Mouse (Mus musculus): ENCODE results near the gene Gm21981.
"Not testable (repeated sequence)": the region's sequence is repeated elsewhere in the genome, so short reads cannot be mapped to it uniquely, and the experiment has no call there.

The Gm21981 gene

DNA sequence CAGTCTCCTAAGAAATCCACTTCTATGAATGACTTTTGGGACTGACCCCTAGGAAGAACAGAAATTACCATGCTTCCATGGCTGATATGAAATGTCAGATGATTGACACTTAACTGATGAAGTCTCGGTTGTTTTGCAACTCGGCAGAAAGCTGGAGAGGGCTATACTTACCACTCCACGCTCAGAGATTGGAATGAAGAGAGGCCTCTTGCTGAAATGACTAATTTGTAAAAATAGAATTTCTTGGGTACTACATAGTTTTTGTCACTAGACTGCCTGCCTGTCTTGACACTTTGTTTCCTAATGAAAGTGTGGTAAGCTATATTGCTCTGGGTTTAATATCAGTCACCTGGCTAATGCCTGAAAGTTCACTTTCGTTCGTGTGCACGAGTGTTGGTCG is 29.8 kb downstream of the Gm21981 start:
- DNase-seq (ENCODE audit: low read depth, low spot score), result no peak

DNA sequence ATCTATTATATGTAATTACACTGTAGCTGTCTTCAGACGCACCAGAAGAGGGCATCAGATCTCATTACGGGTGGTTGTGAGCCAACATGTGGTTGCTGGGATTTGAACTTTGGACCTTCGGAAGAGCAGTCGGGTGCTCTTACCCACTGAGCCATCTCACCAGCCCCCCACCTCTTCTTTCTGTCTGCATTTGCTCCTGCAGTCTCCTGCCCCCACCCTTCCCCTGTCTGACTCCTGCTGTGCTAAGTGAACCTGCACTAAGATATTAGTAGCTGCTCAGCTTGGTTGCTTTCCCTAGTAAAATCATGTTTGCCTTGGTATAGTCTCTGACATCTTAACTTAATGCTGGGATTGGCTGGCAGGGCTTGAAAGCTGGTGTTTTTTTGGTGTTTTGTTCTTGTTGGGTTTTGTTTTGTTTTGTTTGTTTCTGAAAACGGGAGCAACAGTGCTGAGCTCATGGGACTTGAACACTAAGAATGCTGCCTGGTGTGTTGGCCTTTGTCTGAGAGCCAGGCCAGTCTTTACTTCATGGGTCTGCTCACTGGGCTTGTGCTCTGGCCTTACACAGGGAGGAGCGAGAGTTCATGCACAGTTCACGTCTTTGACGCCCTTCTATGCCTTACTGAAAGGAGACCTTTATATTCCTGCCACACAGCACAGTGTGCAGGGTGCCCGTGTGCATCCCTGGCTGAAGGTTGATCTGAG is 31.1 kb downstream of the Gm21981 start:
- no peak for DNase-seq (ENCODE audit: low read depth, low spot score)

DNA sequence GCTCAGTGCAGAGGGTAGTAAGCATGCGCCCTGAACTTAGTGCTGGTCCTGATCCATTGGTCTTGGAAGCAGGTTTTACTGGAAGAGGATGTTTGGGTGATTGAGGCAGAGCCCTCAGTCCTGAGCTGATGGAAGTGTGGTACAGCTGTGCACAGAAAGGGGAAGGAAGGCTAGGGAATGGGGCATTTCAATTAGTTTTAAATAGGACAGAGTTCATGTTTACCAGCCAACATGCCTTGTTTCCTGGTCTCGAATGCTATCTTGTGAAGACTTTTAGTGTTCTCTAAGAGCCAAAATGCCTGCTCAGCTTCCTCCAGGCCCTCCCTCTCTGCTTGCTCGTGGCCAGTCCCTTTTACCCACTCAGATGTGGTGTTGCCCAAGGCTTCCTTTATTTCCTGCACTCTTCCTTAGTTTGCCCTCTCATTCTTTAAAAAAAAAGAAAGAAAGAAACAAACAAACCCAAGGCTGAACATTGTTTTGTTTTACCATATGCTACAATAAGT is 35.5 kb downstream of the Gm21981 start:
- DNase-seq (ENCODE audit: low read depth, low spot score), result no peak

DNA sequence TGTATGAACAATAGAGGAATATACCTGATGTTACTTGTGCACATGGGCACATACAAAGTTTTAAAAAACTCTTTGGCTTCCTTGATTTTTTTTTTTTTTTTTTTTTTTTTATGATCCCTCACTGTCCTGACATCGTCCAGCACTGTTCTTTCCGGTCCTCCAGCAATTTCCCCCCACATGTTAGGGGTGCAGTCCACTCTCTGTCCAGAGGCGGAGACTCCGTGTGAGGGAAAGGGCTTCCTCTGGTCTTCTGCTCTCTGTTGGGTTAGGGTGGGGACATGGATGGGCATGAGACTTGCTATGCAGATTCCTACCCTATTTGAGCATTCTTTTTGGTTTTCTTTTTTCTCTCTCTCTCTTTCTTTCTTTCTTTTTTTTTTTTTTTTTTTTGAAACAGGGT is 36.4 kb downstream of the Gm21981 start:
- no peak for DNase-seq (ENCODE audit: low read depth, low spot score)

DNA sequence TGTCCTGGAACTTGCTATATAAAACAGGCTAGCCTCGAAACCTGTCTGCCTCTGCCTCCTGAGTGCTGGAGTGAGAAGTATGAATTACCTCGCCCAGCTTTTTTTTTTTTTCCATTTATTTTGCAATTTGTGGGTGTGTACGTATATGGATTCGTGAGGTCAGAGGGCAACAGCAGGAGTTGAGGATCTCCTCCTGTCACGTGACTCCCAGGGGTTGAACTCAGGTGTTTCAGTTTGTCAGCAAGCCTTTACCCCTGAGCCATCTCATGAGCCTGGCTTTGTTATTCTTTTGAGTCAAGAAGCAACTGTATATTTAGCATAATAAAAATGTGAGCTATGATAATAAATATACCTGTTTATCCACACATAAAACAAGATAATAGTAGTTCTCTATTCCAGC is 38.6 kb downstream of the Gm21981 start:
- DNase-seq (ENCODE audit: low read depth, low spot score), result no peak

DNA sequence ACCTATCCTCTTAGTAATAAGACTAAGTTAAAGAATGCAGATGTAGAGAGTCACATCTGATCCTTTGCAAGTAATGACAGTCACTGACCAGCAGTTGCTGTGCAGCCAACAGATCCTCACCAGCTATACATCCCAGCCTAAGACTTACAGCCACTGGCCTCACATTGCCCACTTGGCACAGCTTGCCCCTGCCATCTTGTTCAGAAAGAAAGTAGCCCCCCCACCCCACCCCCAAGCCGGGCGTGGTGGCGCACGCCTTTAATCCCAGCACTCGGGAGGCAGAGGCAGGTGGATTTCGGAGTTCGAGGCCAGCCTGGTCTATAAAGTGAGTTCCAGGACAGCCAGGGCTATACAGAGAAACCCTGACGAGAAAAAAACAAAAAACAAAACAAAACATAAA is 39.9 kb downstream of the Gm21981 start:
- DNase-seq (ENCODE audit: low read depth, low spot score), result not testable (repeated sequence)

DNA sequence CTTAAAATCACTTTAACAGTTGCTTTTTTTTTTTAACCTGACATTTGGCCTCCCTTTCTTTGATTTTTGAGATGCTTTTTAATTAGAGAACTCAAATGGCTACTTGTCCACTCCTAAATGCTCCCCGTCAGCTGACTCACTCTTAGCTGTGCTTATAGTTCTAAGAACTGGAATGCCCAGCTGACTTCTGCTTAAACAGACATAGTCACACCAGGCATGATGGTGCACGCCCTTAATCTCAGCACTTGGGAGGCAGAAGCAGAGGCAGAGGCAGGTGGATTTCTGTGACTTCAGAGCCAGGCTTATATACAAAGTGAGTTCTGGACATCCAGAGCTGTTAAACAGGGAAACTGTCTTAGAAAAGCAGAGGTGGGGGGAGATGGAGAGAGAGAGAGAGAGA is 42.3 kb downstream of the Gm21981 start:
- DNase-seq (ENCODE audit: low read depth, low spot score), result no peak

DNA sequence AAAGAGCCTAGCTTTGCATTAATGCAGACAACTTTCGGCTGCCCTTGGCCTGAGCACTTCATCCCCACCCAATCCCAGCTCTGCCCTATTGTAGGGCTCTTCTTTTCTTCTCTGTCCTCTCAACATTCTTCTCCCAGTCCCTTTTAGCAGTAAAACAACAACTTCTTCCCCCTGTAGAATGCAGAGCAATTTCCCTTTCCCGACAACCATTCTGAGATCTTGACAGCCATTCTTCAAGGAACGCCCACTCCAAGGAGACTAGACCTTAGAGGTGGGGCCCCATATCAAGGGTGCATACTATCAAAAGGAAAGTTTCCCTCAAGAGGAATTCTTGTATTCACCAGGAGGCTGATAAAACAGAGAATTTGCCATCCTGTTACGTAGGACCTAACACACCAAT is 45.3 kb downstream of the Gm21981 start:
- no peak for DNase-seq (ENCODE audit: low read depth, low spot score)

DNA sequence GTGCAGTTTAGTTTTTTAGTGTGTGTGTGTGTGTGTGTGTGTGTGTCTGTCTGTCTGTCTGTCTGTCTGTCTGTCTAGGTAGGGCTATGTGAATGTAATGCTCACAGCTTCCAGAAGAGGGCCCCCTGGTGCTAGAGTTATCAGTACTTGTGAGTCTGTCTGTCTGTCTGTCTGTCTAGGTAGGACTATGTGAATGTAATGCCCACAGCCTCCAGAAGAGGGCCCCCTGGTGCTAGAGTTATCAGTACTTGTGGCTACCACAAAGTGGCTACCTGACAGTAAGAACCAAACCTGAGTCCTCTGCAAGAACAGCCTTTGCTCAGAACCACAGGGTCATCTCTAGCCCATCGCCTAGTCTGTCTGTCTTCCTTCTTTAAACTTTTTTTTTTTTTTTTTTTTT is 47.6 kb downstream of the Gm21981 start:
- peak; percentile 60 for DNase-seq (ENCODE audit: low read depth, low spot score)

DNA sequence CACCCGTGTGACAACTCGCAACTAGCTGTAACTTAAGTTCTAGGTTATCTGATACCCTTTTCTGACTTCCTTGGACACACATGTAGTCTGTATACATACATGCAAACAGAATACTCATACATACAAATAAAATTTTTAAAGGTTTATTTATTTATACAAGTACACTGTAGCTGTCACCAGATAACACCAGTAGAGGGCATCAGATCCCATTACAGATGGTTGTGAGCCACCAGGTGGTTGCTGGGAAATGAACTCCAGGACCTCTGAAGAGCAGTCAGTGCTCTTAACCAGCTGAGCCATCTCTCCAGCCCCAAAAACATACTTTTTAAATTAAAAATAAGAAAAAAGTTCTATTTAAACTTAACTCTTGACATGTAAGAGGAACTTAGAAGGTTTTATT is 51.3 kb downstream of the Gm21981 start:
- DNase-seq (ENCODE audit: low read depth, low spot score), result no peak

Measured in c-Kit-negative CD71-positive TER-119-positive erythroid progenitor cells, embryonic 14.5 days (primary cell).